Mouse (Mus musculus) CH12.LX (cell line): Measurements from ENCODE around the gene Prmt1.

Source experiments
- CTCF ChIP-seq, 2 experiments: IDR thresholded peaks in 1 of 2; conservative IDR thresholded peaks in 1 of 2; 2 replicates each; pipeline ENCODE4 v1.5.1; 2011 to 2012; ENCODE audit warnings: low read depth in 2 of 2, low read length in 2 of 2, improper control_type of control experiment in 1 of 2, inconsistent platforms in 1 of 2, mild to moderate bottlenecking in 1 of 2, moderate library complexity in 1 of 2
- EP300 ChIP-seq: IDR thresholded peaks from 2 replicates; pipeline ENCODE4 v1.6.1; 2011; ENCODE audit warnings: low read length, improper control_type of control experiment
- HCFC1 ChIP-seq: IDR thresholded peaks from 2 replicates; pipeline ENCODE4 v1.6.1; 2012; ENCODE audit warnings: low read depth, mild to moderate bottlenecking, inconsistent platforms, low read length, improper control_type of control experiment
- JUND ChIP-seq: conservative IDR thresholded peaks from 2 replicates; pipeline ENCODE4 v1.6.1; 2011; ENCODE audit warnings: low read depth, low read length, improper control_type of control experiment
- MAX ChIP-seq: IDR thresholded peaks from 2 replicates; pipeline ENCODE4 v1.6.1; 2011; ENCODE audit warnings: low read length, improper control_type of control experiment
- MAZ ChIP-seq: IDR thresholded peaks from 2 replicates; pipeline ENCODE4 v1.6.1; 2012; ENCODE audit warnings: low read depth, mild to moderate bottlenecking, inconsistent platforms, low read length, improper control_type of control experiment, moderate library complexity
- MEF2A ChIP-seq: IDR thresholded peaks from 2 replicates; pipeline ENCODE4 v1.6.1; 2014; ENCODE audit warnings: low read depth, mild to moderate bottlenecking, inconsistent platforms, low read length, improper control_type of control experiment, borderline replicate concordance
- NELFE ChIP-seq: IDR thresholded peaks from 2 replicates; pipeline ENCODE4 v1.6.1; 2011; ENCODE audit warnings: low read depth, low read length, improper control_type of control experiment
- POLR2A ChIP-seq: IDR thresholded peaks from 2 replicates; pipeline ENCODE4 v1.6.1; 2011; ENCODE audit warnings: low read depth, mild to moderate bottlenecking, improper control_type of control experiment, low read length
- POLR2AphosphoS2 ChIP-seq: IDR thresholded peaks from 2 replicates; pipeline ENCODE4 v1.6.1; 2011; ENCODE audit warnings: low read depth, low read length, improper control_type of control experiment
- TCF12 ChIP-seq: IDR thresholded peaks from 2 replicates; pipeline ENCODE4 v1.6.1; 2014; ENCODE audit warnings: low read depth, mild to moderate bottlenecking, inconsistent platforms, low read length, improper control_type of control experiment
- ZKSCAN1 ChIP-seq: IDR thresholded peaks from 2 replicates; pipeline ENCODE4 v1.6.1; 2012; ENCODE audit warnings: low read depth, inconsistent platforms, low read length, improper control_type of control experiment, borderline replicate concordance
- ZNF384 ChIP-seq: IDR thresholded peaks from 2 replicates; pipeline ENCODE4 v1.6.1; 2012; ENCODE audit warnings: low read depth, low read length, improper control_type of control experiment, inconsistent platforms

GRCm38 (mm10) chr7:44964990-44965389, 21.4 kb downstream of the Prmt1 start:
- TF ChIP-seq POLR2A (no peak), ZNF384 (no peak), MAZ (no peak), HCFC1 (no peak), POLR2AphosphoS2 (no peak), TCF12 (no peak), JUND (no peak), CTCF (conservative IDR thresholded peaks at IDR 0.05 in 1 of 2, IDR thresholded peaks at IDR 0.05 in 1 of 2; ENCODE audit: low read depth in 2 of 2, low read length in 2 of 2) (no peak), EP300 (no peak), MEF2A (no peak), MAX (no peak), ZKSCAN1 (no peak), NELFE (no peak)
